In genomic region chr1:194739894-194740293, GRCm38 (mm10) we compare ENCODE assay signal across 9 mouse cellular contexts.
DNase-seq lines count a peak whose midpoint lies in the region; ATAC-seq and TF ChIP-seq lines count a peak whose summit lies in the region.
"Had no signal": no experiment of that assay in that cellular context is flagged by ENCODE, and none has a peak within 500 bp of the region (broad histone marks: within the 10 kb centered on the region; RNA-seq: fewer than 3 reads in every experiment).

No protein-coding gene starts in this region.

- ATAC-seq in neural tube, embryonic 12.5 days (ENCODE audit: low FRiP score, low read depth): 0 out of 2 replicates have a peak, but pooled peaks have one; percentile 63
- peak; percentile 81 for ATAC-seq in limb, embryonic 14.5 days (ENCODE audit: low FRiP score, low read depth)
- ATAC-seq in stomach, embryonic 15.5 days (ENCODE audit: insufficient read depth, low FRiP score, low read depth): peak; percentile 10; the same call in 1 of the 2 replicates
- ATAC-seq: Patski had no signal

- peaks cover 23% of the 10 kb centered on the region for H3K4me1 ChIP-seq in neural tube, embryonic 12.5 days
- peaks cover 3% of the 10 kb centered on the region; the same call in 1 of the 2 replicates for H3K4me1 ChIP-seq in limb, embryonic 14.5 days (ENCODE audit: control insufficient read depth, insufficient read depth, low read length)
- H3K4me1 ChIP-seq in stomach, embryonic 15.5 days: no peaks in the 10 kb centered on the region

- no peak overlapping the region for H3K27ac ChIP-seq in neural tube, embryonic 12.5 days
- H3K27ac ChIP-seq in limb, embryonic 14.5 days (replicated peaks; ENCODE audit: low read depth, low read length): no peak overlapping the region
- H3K27ac ChIP-seq in stomach, embryonic 15.5 days: no peak overlapping the region

- no peaks in the 10 kb centered on the region for H3K27me3 ChIP-seq in neural tube, embryonic 12.5 days (replicated peaks)
- no peaks in the 10 kb centered on the region for H3K27me3 ChIP-seq in limb, embryonic 14.5 days (ENCODE audit: control insufficient read depth, insufficient read depth, low read length)
- no peaks in the 10 kb centered on the region for H3K27me3 ChIP-seq in stomach, embryonic 15.5 days (replicated peaks)
- H3K27me3 ChIP-seq: Patski had no signal

- no peak for TF ChIP-seq POLR2A in limb, embryonic 14.5 days (IDR thresholded peaks at IDR 0.05; ENCODE audit: borderline replicate concordance, extremely low read depth, insufficient read depth, insufficient read length)

- H3K9me3 ChIP-seq in neural tube, embryonic 12.5 days: no peaks in the 10 kb centered on the region
- H3K9me3 ChIP-seq in limb, embryonic 14.5 days (ENCODE audit: control insufficient read depth, low read length): no peaks in the 10 kb centered on the region
- H3K9me3 ChIP-seq in stomach, embryonic 15.5 days: no peaks in the 10 kb centered on the region

- no peak overlapping the region for H3K9ac ChIP-seq in neural tube, embryonic 12.5 days
- no peak overlapping the region for H3K9ac ChIP-seq in limb, embryonic 14.5 days (ENCODE audit: low read depth, low read length, severe bottlenecking)
- H3K9ac ChIP-seq in stomach, embryonic 15.5 days: no peak overlapping the region

- no peaks in the 10 kb centered on the region for H3K36me3 ChIP-seq in neural tube, embryonic 12.5 days
- H3K36me3 ChIP-seq in limb, embryonic 14.5 days (ENCODE audit: control insufficient read depth, insufficient read depth, low read length): no peaks in the 10 kb centered on the region
- H3K36me3 ChIP-seq in stomach, embryonic 15.5 days: no peaks in the 10 kb centered on the region; the same call in 1 of the 2 replicates

- no peak for DNase-seq in neural tube, embryonic 10.5 days (ENCODE audit: extremely low spot score, low spot score)
- DNase-seq in gastrocnemius, postnatal 4 days (ENCODE audit: low spot score in 2 of 2): peak; percentile 25 to 65
- peak; percentile 61 for DNase-seq in limb, embryonic 14.5 days (ENCODE audit: low spot score)
- DNase-seq in spleen, postnatal 4 days (ENCODE audit: low spot score in 2 of 2): no peak
- DNase-seq in spleen, adult 12 weeks (ENCODE audit: low spot score): no peak
- DNase-seq in urinary bladder, postnatal 36 days (ENCODE audit: low spot score in 2 of 2): no peak

- H3K4me3 ChIP-seq in neural tube, embryonic 12.5 days: no peak overlapping the region
- H3K4me3 ChIP-seq in limb, embryonic 14.5 days (replicated peaks; ENCODE audit: low read length): no peak overlapping the region
- H3K4me3 ChIP-seq in stomach, embryonic 15.5 days (replicated peaks): no peak overlapping the region

- no peak overlapping the region for H3K4me2 ChIP-seq in neural tube, embryonic 12.5 days (replicated peaks)
- no peak overlapping the region for H3K4me2 ChIP-seq in limb, embryonic 14.5 days (replicated peaks; ENCODE audit: low read depth, low read length, severe bottlenecking)
- no peak overlapping the region for H3K4me2 ChIP-seq in stomach, embryonic 15.5 days

Comparison
In these comparisons a context has a peak if more than half of its experiments do, and no peak if none do; other contexts are left out.
1. ATAC-seq: peak in every context shown above with its lines; median percentile 81 in limb, embryonic 14.5 days; 63 in neural tube, embryonic 12.5 days; 10 in stomach, embryonic 15.5 days.
2. DNase-seq: peak in gastrocnemius, postnatal 4 days (2 of 2) and limb, embryonic 14.5 days (single experiment); none in neural tube, embryonic 10.5 days (single experiment), spleen, postnatal 4 days (0 of 2), spleen, adult 12 weeks (single experiment) and urinary bladder, postnatal 36 days (0 of 2).